Mouse (Mus musculus) embryonic facial prominence, embryonic 13.5 days (tissue): ENCODE results near the gene Slc38a6. TPM values are rescaled to one million over a fixed set of nuclear protein-coding genes. Genes with fewer than 3 reads are reported as not detected.

ENCODE experiments used
- ATAC-seq: fragments of 200-750 bp; cut with Nextera tagmentation; 2 replicates; pipeline ENCODE4 v1.8.0; 2017; ENCODE audit warnings: low read depth; ENCODE audit not compliant: insufficient number of reproducible peaks, insufficient read depth, low FRiP score, low TSS enrichment
- H3K27ac ChIP-seq: fragments of 300-500 bp; sonication (generic); 2 replicates; pipeline ENCODE4 v1.5.1; 2015; ENCODE audit warnings: moderate library complexity, mild to moderate bottlenecking, inconsistent platforms
- H3K27me3 ChIP-seq: fragments of 300-500 bp; sonication (generic); 2 replicates; pipeline ENCODE4 v1.6.1; 2015; ENCODE audit warnings: mild to moderate bottlenecking, inconsistent platforms
- H3K36me3 ChIP-seq: fragments of 300-500 bp; sonication (generic); 2 replicates; pipeline ENCODE4 v1.6.1; 2015; ENCODE audit warnings: mild to moderate bottlenecking, inconsistent platforms
- H3K4me1 ChIP-seq: fragments of 300-500 bp; sonication (generic); 2 replicates; pipeline ENCODE4 v1.6.1; 2015; ENCODE audit warnings: inconsistent platforms
- H3K4me2 ChIP-seq: fragments of 300-500 bp; sonication (generic); 2 replicates; pipeline ENCODE4 v1.6.1; 2015; ENCODE audit warnings: moderate library complexity, mild to moderate bottlenecking, inconsistent platforms
- H3K4me3 ChIP-seq: fragments of 300-500 bp; sonication (generic); 2 replicates; pipeline ENCODE4 v1.5.1; 2015; ENCODE audit warnings: mild to moderate bottlenecking, inconsistent platforms
- H3K9ac ChIP-seq: fragments of 300-500 bp; sonication (generic); 2 replicates; pipeline ENCODE4 v1.6.1; 2015; ENCODE audit warnings: mild to moderate bottlenecking, inconsistent platforms
- H3K9me3 ChIP-seq: fragments of 300-500 bp; sonication (generic); 2 replicates; pipeline ENCODE4 v1.6.1; 2016; ENCODE audit warnings: inconsistent platforms
- WGBS: fragments of 180-500 bp; shearing (Covaris S2); methylation state at CpG from one replicate; pipeline ENCODE4 v1.1.7; 2015; ENCODE audit warnings: mixed read lengths; 5-methylcytosine and 5-hydroxymethylcytosine counted together
- polyA plus RNA-seq: library from polyadenylated mRNA; unstranded; fragments of >200 nt; fragmentation: Nextera tagmentation; extraction: Ambion mirVana; gene quantifications from 2 replicates; pipeline ENCODE4 v1.2.1, GENCODE M21; 2015

The Slc38a6 gene
- polyA plus RNA-seq, 1 experiment from 2014 or later, result 13.7 TPM

DNA sequence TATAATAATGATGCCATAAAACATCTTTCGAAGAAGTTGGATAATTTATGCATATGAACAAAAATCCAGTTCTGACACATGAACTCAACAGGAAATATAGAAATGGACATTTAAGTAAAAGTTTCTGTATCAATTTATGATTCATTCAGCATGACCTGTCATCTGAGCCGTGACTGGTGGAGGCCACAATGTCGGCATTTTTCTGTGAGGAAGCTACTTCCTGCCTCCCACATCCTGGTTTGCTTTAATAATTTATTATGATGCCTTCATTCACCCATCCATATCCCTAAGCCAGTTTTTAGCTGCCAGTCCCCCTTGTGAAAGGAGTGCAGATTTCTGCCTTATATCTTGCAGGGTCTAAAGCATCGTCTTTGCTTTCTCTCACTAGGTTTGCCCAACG, 91.4 kb downstream of the Slc38a6 start:
- H3K4me3 ChIP-seq, result no peak overlapping the region
- no peak for ATAC-seq
- no peaks in the 10 kb centered on the region for H3K36me3 ChIP-seq
- no peak overlapping the region for H3K9ac ChIP-seq
- H3K4me1 ChIP-seq, result peaks cover 18% of the 10 kb centered on the region
- H3K4me2 ChIP-seq, result no peak overlapping the region
- no peak overlapping the region for H3K27ac ChIP-seq
- 75% methylated on average over 5 of the region's 5 CpGs for WGBS
- no peaks in the 10 kb centered on the region for H3K9me3 ChIP-seq
- H3K27me3 ChIP-seq, result no peaks in the 10 kb centered on the region

DNA sequence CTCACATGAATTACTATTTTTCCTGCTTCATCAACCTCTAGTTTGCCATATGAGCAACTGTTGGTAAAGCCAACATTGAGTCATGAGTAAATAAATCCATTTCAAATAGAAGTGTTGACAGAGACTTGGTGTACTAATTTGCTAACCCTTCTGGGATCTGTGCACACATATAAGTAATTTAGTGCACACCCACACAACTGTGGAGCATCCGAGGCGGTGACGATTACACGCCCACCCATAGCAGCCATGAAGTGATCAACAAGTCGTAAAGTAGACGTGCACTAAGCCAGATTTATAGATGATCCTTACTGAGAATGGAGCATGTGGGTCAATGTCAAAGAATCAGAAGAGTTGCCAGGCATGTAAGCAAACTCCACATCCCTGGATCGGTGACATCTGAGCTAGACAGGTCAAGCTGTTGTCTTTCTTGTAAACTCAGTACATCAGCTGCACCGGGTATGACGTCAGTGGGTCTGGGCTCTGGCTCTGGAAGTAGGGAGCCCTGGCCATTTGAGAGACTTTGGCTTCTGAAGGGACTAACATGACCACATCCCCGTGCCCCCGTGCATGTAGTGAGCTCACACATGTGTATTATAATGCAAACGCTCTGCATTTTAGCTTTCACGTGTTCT, 92.3 kb downstream of the Slc38a6 start:
- Histone ChIP-seq H3K27ac (no peak overlapping the region), H3K27me3 (no peaks in the 10 kb centered on the region), H3K4me3 (no peak overlapping the region), H3K36me3 (no peaks in the 10 kb centered on the region), H3K4me1 (peaks cover 24% of the 10 kb centered on the region), H3K9me3 (no peaks in the 10 kb centered on the region), H3K4me2 (no peak overlapping the region), H3K9ac (no peak overlapping the region)
- no peak for ATAC-seq
- 88% methylated on average over 13 of the region's 13 CpGs for WGBS

DNA sequence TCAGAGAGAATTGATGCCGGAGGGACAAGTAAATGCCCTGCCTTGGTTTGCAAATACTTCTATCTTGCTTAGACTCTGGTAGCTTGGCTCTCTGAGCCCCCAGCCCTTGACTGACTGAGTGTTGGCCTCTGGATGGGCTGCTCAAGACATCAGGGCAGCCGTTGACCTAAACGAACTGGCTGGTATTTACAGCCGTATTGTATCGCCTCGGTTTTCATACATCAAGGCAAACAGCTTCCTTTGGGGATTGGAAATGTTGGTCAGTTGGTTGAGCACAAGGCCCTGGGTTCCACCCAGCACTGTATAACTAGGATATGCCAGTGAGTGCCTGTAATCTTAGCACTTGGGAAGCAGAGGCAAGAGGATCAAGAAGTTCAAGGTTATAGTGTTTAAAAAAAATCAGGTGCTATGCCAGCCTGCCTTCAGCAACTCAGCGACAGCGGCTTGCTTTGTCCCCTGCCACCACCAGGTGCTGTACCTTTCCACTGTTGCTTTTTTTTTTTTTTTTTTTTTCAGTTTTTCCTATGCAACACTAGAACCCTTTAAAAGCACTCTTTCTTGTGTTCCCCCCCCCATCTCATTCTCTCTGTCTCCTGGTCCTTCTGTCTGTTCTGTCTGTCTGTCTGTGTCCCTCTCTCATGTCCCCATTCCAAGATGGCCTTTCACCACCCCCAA, 94.2 kb downstream of the Slc38a6 start:
- WGBS, result 85% methylated on average over 8 of the region's 8 CpGs
- H3K9me3 ChIP-seq, result no peaks in the 10 kb centered on the region
- H3K27me3 ChIP-seq, result no peaks in the 10 kb centered on the region
- H3K4me1 ChIP-seq, result peaks cover 36% of the 10 kb centered on the region
- ATAC-seq, result no peak
- H3K4me3 ChIP-seq, result no peak overlapping the region
- no peak overlapping the region for H3K4me2 ChIP-seq
- H3K36me3 ChIP-seq, result no peaks in the 10 kb centered on the region
- no peak overlapping the region for H3K27ac ChIP-seq
- H3K9ac ChIP-seq, result no peak overlapping the region

DNA sequence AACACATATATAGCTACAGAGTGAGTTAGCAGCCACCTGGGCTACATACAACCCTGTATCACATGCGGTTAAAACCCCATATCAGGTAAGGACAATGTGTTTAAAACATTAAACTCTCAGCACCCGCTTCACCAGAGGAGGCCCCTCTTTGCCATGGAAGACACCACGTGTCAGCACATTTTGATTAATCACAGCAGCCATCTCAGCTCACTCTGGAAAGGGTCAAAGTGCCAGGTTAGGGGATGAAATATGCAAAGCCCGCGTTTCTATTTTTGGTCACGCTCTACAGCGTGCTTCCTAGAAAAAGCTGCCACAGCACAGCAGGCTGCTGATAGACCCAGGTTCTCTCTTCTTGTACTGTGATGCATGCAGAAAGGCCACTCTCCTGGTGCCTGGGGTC, 94.9 kb downstream of the Slc38a6 start:
- Histone ChIP-seq H3K27ac (no peak overlapping the region), H3K4me2 (no peak overlapping the region), H3K9me3 (no peaks in the 10 kb centered on the region), H3K27me3 (no peaks in the 10 kb centered on the region), H3K4me3 (no peak overlapping the region), H3K36me3 (no peaks in the 10 kb centered on the region), H3K4me1 (peaks cover 36% of the 10 kb centered on the region), H3K9ac (no peak overlapping the region)
- WGBS, result 58% methylated on average over 7 of the region's 7 CpGs
- ATAC-seq, result no peak

DNA sequence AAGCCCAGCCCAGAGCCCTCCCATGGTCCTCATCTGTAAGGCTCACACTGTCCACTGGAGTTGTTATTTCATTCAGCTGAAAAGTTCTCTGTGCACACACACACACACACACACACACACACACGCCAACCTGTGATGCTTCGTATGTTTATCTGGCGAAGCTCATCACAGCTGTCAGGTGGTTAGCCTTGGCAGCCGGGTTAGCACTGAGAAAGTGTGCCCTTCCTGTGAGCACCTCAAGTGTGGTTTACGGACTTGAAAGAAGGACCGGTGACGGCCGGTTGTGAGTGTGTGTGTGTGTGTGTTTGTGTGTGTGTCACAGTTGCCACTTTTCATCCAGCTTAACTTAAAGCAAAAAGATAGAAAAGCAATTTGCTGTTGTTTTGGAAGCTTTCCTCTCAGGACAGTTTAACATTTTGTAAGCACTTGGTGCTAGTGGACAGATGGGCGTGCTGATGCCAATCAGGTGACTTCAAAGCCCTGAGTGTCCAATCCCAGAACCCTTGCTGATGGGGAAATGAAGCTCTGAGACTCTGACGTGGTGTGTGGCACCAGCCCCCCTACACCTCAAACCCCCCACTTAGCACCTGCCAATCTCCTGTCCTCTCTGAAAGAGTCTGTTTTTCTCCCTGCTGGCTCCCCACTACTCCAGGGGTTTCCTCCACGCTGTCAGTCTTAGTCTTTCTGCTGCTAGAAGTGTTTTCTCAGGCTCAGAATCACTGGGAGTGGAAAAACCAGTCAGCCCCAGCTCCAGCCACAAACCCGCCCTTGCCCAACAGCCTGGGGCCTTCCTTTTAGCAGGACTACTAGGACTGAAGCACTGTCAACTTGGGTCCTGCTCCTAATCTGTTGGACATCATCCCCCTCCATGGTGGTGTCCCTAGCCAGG, 96.0 kb downstream of the Slc38a6 start:
- Histone ChIP-seq H3K4me2 (no peak overlapping the region), H3K27me3 (no peaks in the 10 kb centered on the region), H3K9ac (no peak overlapping the region), H3K4me3 (no peak overlapping the region), H3K9me3 (no peaks in the 10 kb centered on the region), H3K4me1 (peaks cover 42% of the 10 kb centered on the region), H3K36me3 (no peaks in the 10 kb centered on the region), H3K27ac (peak overlapping the region; percentile 55; the same call in 1 of the 2 replicates)
- no peak for ATAC-seq
- WGBS, result 73% methylated on average over 12 of the region's 12 CpGs

GRCm38 (mm10) chr12:73383179-73383510, 96.6 kb downstream of the Slc38a6 start:
- 74% methylated on average over 5 of the region's 5 CpGs for WGBS
- Histone ChIP-seq H3K4me3 (no peak overlapping the region), H3K9ac (no peak overlapping the region), H3K9me3 (no peaks in the 10 kb centered on the region), H3K36me3 (no peaks in the 10 kb centered on the region), H3K27me3 (no peaks in the 10 kb centered on the region), H3K4me1 (peaks cover 41% of the 10 kb centered on the region), H3K4me2 (no peak overlapping the region), H3K27ac (peak overlapping the region; percentile 55; the same call in 1 of the 2 replicates)
- no peak for ATAC-seq

- no peaks in the 10 kb centered on the region for H3K36me3 ChIP-seq
- peaks cover 39% of the 10 kb centered on the region for H3K4me1 ChIP-seq
- no peak overlapping the region for H3K4me3 ChIP-seq
- H3K27me3 ChIP-seq, result no peaks in the 10 kb centered on the region
- no peaks in the 10 kb centered on the region for H3K9me3 ChIP-seq
- ATAC-seq, result no peak
- no peak overlapping the region for H3K4me2 ChIP-seq
- no peak overlapping the region for H3K9ac ChIP-seq
- WGBS, result 83% methylated on average over 3 of the region's 3 CpGs
- H3K27ac ChIP-seq, result peak overlapping the region; percentile 55; the same call in 1 of the 2 replicates
Measured at GRCm38 (mm10) chr12:73383861-73384260, 97.3 kb downstream of the Slc38a6 start.

- Histone ChIP-seq H3K36me3 (no peaks in the 10 kb centered on the region), H3K9ac (no peak overlapping the region), H3K4me3 (no peak overlapping the region), H3K27ac (no peak overlapping the region), H3K4me1 (peaks cover 44% of the 10 kb centered on the region), H3K27me3 (no peaks in the 10 kb centered on the region; the same call in 1 of the 2 replicates), H3K4me2 (no peak overlapping the region), H3K9me3 (no peaks in the 10 kb centered on the region)
- WGBS, result 40% methylated on average over 6 of the region's 6 CpGs
- ATAC-seq, result no peak
Measured at GRCm38 (mm10) chr12:73384747-73385146, 98.2 kb downstream of the Slc38a6 start.

DNA sequence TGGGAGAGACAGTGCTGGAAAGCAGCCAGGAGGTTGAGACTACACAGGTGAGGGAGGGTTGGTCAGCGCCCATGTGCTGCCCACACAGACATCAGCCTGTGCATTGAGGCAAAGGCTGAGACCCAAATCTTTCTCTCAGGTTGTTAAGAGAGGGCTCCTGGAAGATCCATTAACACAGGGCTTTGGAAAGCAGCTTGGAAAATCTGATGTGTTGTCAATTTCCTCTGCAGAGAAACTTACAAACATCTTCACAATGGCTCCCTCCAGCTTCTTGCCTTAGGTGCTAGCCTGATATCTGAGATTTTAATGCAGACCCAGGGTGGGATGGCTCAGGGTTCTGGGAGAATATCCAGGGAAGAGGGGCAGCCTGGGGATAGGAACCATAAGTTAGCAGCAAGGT, 105.9 kb downstream of the Slc38a6 start:
- peaks cover 33% of the 10 kb centered on the region for H3K4me1 ChIP-seq
- WGBS, result 83% methylated on average over 1 of the region's 1 CpGs
- H3K9ac ChIP-seq, result no peak overlapping the region
- no peak overlapping the region for H3K4me2 ChIP-seq
- H3K9me3 ChIP-seq, result no peaks in the 10 kb centered on the region
- no peak for ATAC-seq
- no peak overlapping the region for H3K4me3 ChIP-seq
- H3K27ac ChIP-seq, result no peak overlapping the region
- H3K27me3 ChIP-seq, result no peaks in the 10 kb centered on the region; the same call in 1 of the 2 replicates
- H3K36me3 ChIP-seq, result no peaks in the 10 kb centered on the region

GRCm38 (mm10) chr12:73393018-73393417, 106.4 kb downstream of the Slc38a6 start:
- Histone ChIP-seq H3K27me3 (no peaks in the 10 kb centered on the region; the same call in 1 of the 2 replicates), H3K27ac (peak overlapping the region; percentile 89), H3K4me3 (no peak overlapping the region), H3K9me3 (no peaks in the 10 kb centered on the region), H3K4me2 (no peak overlapping the region), H3K4me1 (peaks cover 33% of the 10 kb centered on the region), H3K9ac (no peak overlapping the region), H3K36me3 (no peaks in the 10 kb centered on the region)
- no peak for ATAC-seq

GRCm38 (mm10) chr12:73393881-73394291, 107.3 kb downstream of the Slc38a6 start:
- Histone ChIP-seq H3K4me3 (no peak overlapping the region), H3K27me3 (no peaks in the 10 kb centered on the region; the same call in 1 of the 2 replicates), H3K4me2 (peak overlapping the region; percentile 24), H3K4me1 (peaks cover 33% of the 10 kb centered on the region), H3K9ac (no peak overlapping the region), H3K9me3 (no peaks in the 10 kb centered on the region), H3K36me3 (no peaks in the 10 kb centered on the region), H3K27ac (peak overlapping the region; percentile 89)
- ATAC-seq, result 0 out of 2 replicates have a peak, but pooled peaks have one; percentile 33
- WGBS, result 5% methylated on average over 6 of the region's 6 CpGs
